ENCODE assay signal across 22 mouse cellular contexts in genomic region chr9:14942143-14942720, GRCm38 (mm10). TPM values are rescaled to one million over a fixed set of nuclear protein-coding genes. Genes with fewer than 3 reads are reported as not detected.
"Had no signal": no experiment of that assay in that cellular context is flagged by ENCODE, and none has a peak within 500 bp of the region (broad histone marks: within the 10 kb centered on the region; RNA-seq: fewer than 3 reads in every experiment).

No protein-coding gene starts in this region.

- H3K4me1 ChIP-seq: neural tube, embryonic 13.5 days; stomach, embryonic 15.5 days had no signal

- H3K9me3 ChIP-seq: kidney, embryonic 15.5 days; limb, embryonic 12.5 days; limb, embryonic 15.5 days; neural tube, embryonic 13.5 days; stomach, embryonic 15.5 days had no signal

- H3K4me2 ChIP-seq: kidney, embryonic 15.5 days; limb, embryonic 12.5 days; limb, embryonic 15.5 days; liver, embryonic 11.5 days; lung, embryonic 14.5 days; neural tube, embryonic 13.5 days; stomach, embryonic 15.5 days had no signal

- H3K27ac ChIP-seq: kidney, embryonic 15.5 days; left cerebral cortex, adult 2 months; limb, embryonic 12.5 days; limb, embryonic 15.5 days; liver, embryonic 14.5 days; macrophage; neural tube, embryonic 13.5 days; stomach, embryonic 15.5 days had no signal

- DNase-seq: kidney, adult 11 months; kidney, adult 8-10 months; kidney, postnatal 10 days; kidney, postnatal 36 days; layer of hippocampus, postnatal 36 days; liver, postnatal 0 days; lung, embryonic 14.5 days; retina, postnatal 1 day; right cerebral cortex, postnatal 25 days; spleen, adult 18-20 months; thymus, postnatal 25 days had no signal

- H3K9ac ChIP-seq: kidney, embryonic 15.5 days; limb, embryonic 12.5 days; limb, embryonic 15.5 days; liver, embryonic 14.5 days; liver, postnatal 0 days; lung, embryonic 14.5 days; neural tube, embryonic 13.5 days; stomach, embryonic 15.5 days had no signal

- H3K27me3 ChIP-seq: kidney, embryonic 15.5 days; limb, embryonic 12.5 days; limb, embryonic 15.5 days; neural tube, embryonic 13.5 days; stomach, embryonic 15.5 days had no signal

- ATAC-seq: liver, postnatal 0 days; lung, postnatal 0 days had no signal

- H3K36me3 ChIP-seq: kidney, embryonic 15.5 days; limb, embryonic 12.5 days; limb, embryonic 15.5 days; neural tube, embryonic 13.5 days; stomach, embryonic 15.5 days had no signal

- H3K4me3 ChIP-seq: kidney, embryonic 15.5 days; left cerebral cortex, adult 2 months; limb, embryonic 12.5 days; limb, embryonic 15.5 days; myocyte; neural tube, embryonic 13.5 days; stomach, embryonic 15.5 days had no signal

RNA-seq across cellular contexts. Expression of gene Izumo1r, which starts 38.5 kb away (rescaled TPM):
- polyA plus RNA-seq: limb, embryonic 12.5 days; liver, embryonic 11.5 days; liver, embryonic 14.5 days; liver, postnatal 0 days; macrophage; myocyte; neural tube, embryonic 13.5 days; stomach, embryonic 15.5 days had no signal
